ENCODE assay signal across 9 mouse cellular contexts in genomic region chr4:70621431-70621837, GRCm38 (mm10).
A peak's percentile ranks its signal among the peaks of the same experiment; 100 is the strongest.
DNase-seq lines count a peak whose midpoint lies in the region; ATAC-seq and TF ChIP-seq lines count a peak whose summit lies in the region.
"Had no signal": no experiment of that assay in that cellular context is flagged by ENCODE, and none has a peak within 500 bp of the region (broad histone marks: within the 10 kb centered on the region; RNA-seq: fewer than 3 reads in every experiment).

No protein-coding gene starts in this region.

- DNase-seq in forebrain, postnatal 0 days, result peak; percentile 29
- peak; percentile 6 for DNase-seq in urinary bladder, postnatal 25 days (ENCODE audit: low spot score)
- DNase-seq in urinary bladder, postnatal 4 days (ENCODE audit: low spot score in 2 of 2), result no peak
- DNase-seq in kidney, postnatal 14 days, result peak; percentile 21
- no peak for DNase-seq in gastrocnemius, postnatal 10 days

- H3K9ac ChIP-seq in forebrain, postnatal 0 days, result no peak overlapping the region
- H3K9ac ChIP-seq in forebrain, embryonic 15.5 days (replicated peaks), result no peak overlapping the region

- no peaks in the 10 kb centered on the region for H3K27me3 ChIP-seq in forebrain, postnatal 0 days (ENCODE audit: insufficient read depth, low read length)
- H3K27me3 ChIP-seq in forebrain, embryonic 15.5 days, result no peaks in the 10 kb centered on the region

- WGBS in forebrain, postnatal 0 days, result 63% methylated on average over 2 of the region's 2 CpGs
- 65% methylated on average over 2 of the region's 2 CpGs for WGBS in forebrain, embryonic 15.5 days

- no peak overlapping the region for H3K4me3 ChIP-seq in forebrain, postnatal 0 days (ENCODE audit: low read depth, low read length)
- no peak overlapping the region for H3K4me3 ChIP-seq in forebrain, embryonic 15.5 days

- H3K4me1 ChIP-seq in forebrain, postnatal 0 days (ENCODE audit: insufficient read depth), result no peaks in the 10 kb centered on the region
- no peaks in the 10 kb centered on the region for H3K4me1 ChIP-seq in forebrain, embryonic 15.5 days

- no peaks in the 10 kb centered on the region for H3K9me3 ChIP-seq in forebrain, postnatal 0 days (ENCODE audit: low read length)
- H3K9me3 ChIP-seq in forebrain, embryonic 15.5 days, result no peaks in the 10 kb centered on the region

- ATAC-seq in forebrain, postnatal 0 days, result no peak
- ATAC-seq in forebrain, embryonic 15.5 days (replicated peaks), result no peak
- no peak for ATAC-seq in inflammation-experienced regulatory T-cells, adult 6 months
- no peak for ATAC-seq in erythroid progenitor cell, adult 5-6 weeks (replicated peaks; ENCODE audit: low FRiP score, poor library complexity, severe bottlenecking)

- H3K36me3 ChIP-seq in forebrain, postnatal 0 days (ENCODE audit: insufficient read depth), result no peaks in the 10 kb centered on the region
- H3K36me3 ChIP-seq in forebrain, embryonic 15.5 days, result no peaks in the 10 kb centered on the region
- H3K36me3 ChIP-seq: G1E had no signal

- TF ChIP-seq CTCF in forebrain, postnatal 0 days (IDR thresholded peaks at IDR 0.05; ENCODE audit: low read depth), result peak; percentile 41

- no peak overlapping the region for H3K4me2 ChIP-seq in forebrain, postnatal 0 days (ENCODE audit: low read depth)
- no peak overlapping the region for H3K4me2 ChIP-seq in forebrain, embryonic 15.5 days (replicated peaks)

- H3K27ac ChIP-seq in forebrain, postnatal 0 days (ENCODE audit: low read depth, low read length), result no peak overlapping the region
- H3K27ac ChIP-seq in forebrain, embryonic 15.5 days (replicated peaks), result no peak overlapping the region

Comparison
In these comparisons a context has a peak if more than half of its experiments do, and no peak if none do; other contexts are left out.
1. DNase-seq: peak in forebrain, postnatal 0 days (single experiment), urinary bladder, postnatal 25 days (single experiment) and kidney, postnatal 14 days (single experiment); none in urinary bladder, postnatal 4 days (0 of 2) and gastrocnemius, postnatal 10 days (single experiment).